Mouse (Mus musculus) ES-Bruce4 (cell line): ENCODE results near the gene Rasa3.

ENCODE experiments used
- EP300 ChIP-seq: IDR thresholded peaks from 2 replicates; pipeline ENCODE4 v1.6.1; 2011; ENCODE audit warnings: low read depth, low read length; ENCODE audit not compliant: insufficient read depth
- POLR2A ChIP-seq: IDR thresholded peaks from one replicate; pipeline ENCODE4 v1.8.1; 2011; ENCODE audit warnings: low read length; ENCODE audit not compliant: insufficient read depth

GRCm38 (mm10) chr8:13676701-13677412, 546 bp downstream of the Rasa3 start:
- TF ChIP-seq POLR2A (no peak), EP300 (no peak)
